Comparison of ENCODE assay signal across 17 mouse cellular contexts in the genomic region with DNA sequence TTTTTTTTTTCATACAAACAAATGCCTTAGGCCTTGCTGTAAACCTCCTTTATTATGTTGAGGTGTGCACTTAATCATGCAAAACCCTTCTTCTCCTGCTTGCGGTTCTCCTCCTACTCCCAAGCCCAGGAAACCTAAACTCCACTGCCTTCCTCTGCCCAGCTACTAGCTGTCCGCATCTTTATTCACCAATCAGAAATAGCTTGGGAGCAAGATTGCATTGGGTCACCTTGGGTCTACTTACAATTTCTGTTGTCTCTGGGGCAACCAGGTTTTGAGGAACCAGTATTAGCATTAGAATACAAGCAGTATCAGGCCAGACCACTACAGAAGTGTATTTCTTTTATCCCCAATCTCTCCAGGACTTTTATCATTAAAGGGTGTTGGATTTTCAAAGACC. TPM values are rescaled to one million over a fixed set of nuclear protein-coding genes. Genes with fewer than 3 reads are reported as not detected.
A peak's percentile ranks its signal among the peaks of the same experiment; 100 is the strongest.
DNase-seq lines count a peak whose midpoint lies in the region; TF ChIP-seq lines count a peak whose summit lies in the region.
"Had no signal": no experiment of that assay in that cellular context is flagged by ENCODE, and none has a peak within 500 bp of the region (broad histone marks: within the 10 kb centered on the region; RNA-seq: fewer than 3 reads in every experiment).

No protein-coding gene starts in this region.

- no peak for TF ChIP-seq EP300 in ES-Bruce4 (IDR thresholded peaks at IDR 0.05; ENCODE audit: insufficient read depth, low read depth, low read length)

- TF ChIP-seq POLR2A in ES-Bruce4 (IDR thresholded peaks at IDR 0.05; ENCODE audit: insufficient read depth, low read length), result no peak

- H3K27me3 ChIP-seq in ES-Bruce4 (ENCODE audit: control insufficient read depth, insufficient read depth, low read length, poor library complexity, severe bottlenecking), result no peaks in the 10 kb centered on the region
- no peaks in the 10 kb centered on the region for H3K27me3 ChIP-seq in forebrain, embryonic 10.5 days (ENCODE audit: poor library complexity, severe bottlenecking)
- H3K27me3 ChIP-seq: embryonic facial prominence, embryonic 12.5 days; forebrain, embryonic 12.5 days; Patski had no signal

- TF ChIP-seq CTCF in ES-Bruce4 (IDR thresholded peaks at IDR 0.05; ENCODE audit: low read depth, low read length), result no peak

- no peak overlapping the region for H3K9ac ChIP-seq in ES-Bruce4 (ENCODE audit: low read depth, poor library complexity, severe bottlenecking)
- H3K9ac ChIP-seq: embryonic facial prominence, embryonic 12.5 days; forebrain, embryonic 12.5 days had no signal

- H3K9me3 ChIP-seq in ES-Bruce4 (replicated peaks; ENCODE audit: control insufficient read depth, insufficient read depth, low read length, poor library complexity, severe bottlenecking), result no peaks in the 10 kb centered on the region
- no peaks in the 10 kb centered on the region for H3K9me3 ChIP-seq in forebrain, embryonic 10.5 days
- H3K9me3 ChIP-seq: embryonic facial prominence, embryonic 10.5 days; embryonic facial prominence, embryonic 12.5 days; forebrain, embryonic 12.5 days had no signal

- no peaks in the 10 kb centered on the region for H3K36me3 ChIP-seq in ES-Bruce4 (ENCODE audit: control insufficient read depth, insufficient read depth, low read length, poor library complexity, severe bottlenecking)
- no peaks in the 10 kb centered on the region for H3K36me3 ChIP-seq in forebrain, embryonic 10.5 days (replicated peaks)
- H3K36me3 ChIP-seq: embryonic facial prominence, embryonic 10.5 days; embryonic facial prominence, embryonic 12.5 days; forebrain, embryonic 12.5 days had no signal

- DNase-seq in ES-CJ7 (ENCODE audit: low read depth, low spot score) (peak; percentile 89), ZHBTc4 (ENCODE audit: low read depth, low spot score) (peak; percentile 75)
- DNase-seq in forebrain, embryonic 10.5 days (ENCODE audit: extremely low spot score, low spot score), result no peak
- no peak for DNase-seq in kidney, postnatal 10 days
- DNase-seq: adrenal gland, adult 8-10 months; adrenal gland, postnatal 14 days; adrenal gland, postnatal 36 days; cerebellum, adult 11-12 months; cerebellum, adult 2 months; cerebellum, adult 9-10 months; cerebellum, postnatal 10 days; cerebellum, postnatal 25 days had no signal

- 88% methylated on average over 2 of the region's 2 CpGs for WGBS in forebrain, embryonic 10.5 days

- H3K27ac ChIP-seq in ES-Bruce4 (ENCODE audit: insufficient read depth, low read length), result peak overlapping the region; percentile 54; the same call in 1 of the 2 replicates
- no peak overlapping the region for H3K27ac ChIP-seq in forebrain, embryonic 10.5 days
- H3K27ac ChIP-seq: embryonic facial prominence, embryonic 10.5 days; embryonic facial prominence, embryonic 12.5 days; forebrain, embryonic 12.5 days had no signal

- H3K4me3 ChIP-seq in ES-Bruce4 (ENCODE audit: low read depth, low read length), result no peak overlapping the region
- no peak overlapping the region for H3K4me3 ChIP-seq in forebrain, embryonic 10.5 days
- H3K4me3 ChIP-seq: embryonic facial prominence, embryonic 10.5 days; embryonic facial prominence, embryonic 12.5 days; forebrain, embryonic 12.5 days had no signal

- no peaks in the 10 kb centered on the region for H3K4me1 ChIP-seq in ES-Bruce4 (ENCODE audit: control insufficient read depth, insufficient read depth, low read length)
- H3K4me1 ChIP-seq in forebrain, embryonic 10.5 days, result no peaks in the 10 kb centered on the region
- H3K4me1 ChIP-seq: embryonic facial prominence, embryonic 10.5 days; embryonic facial prominence, embryonic 12.5 days; forebrain, embryonic 12.5 days had no signal

RNA-seq across cellular contexts. Expression of gene Degs2, which starts 32.3 kb away (rescaled TPM):
- polyA plus RNA-seq in ES-Bruce4 (2011; ENCODE audit: insufficient read depth, insufficient read length, low read depth, missing spikeins), result not detected in 2 replicates
- polyA plus RNA-seq in forebrain, embryonic 10.5 days (2016; fragmentation: Nextera tagmentation; extraction: Ambion mirVana), result 1.1 and 1.7 TPM in 2 replicates

RNA-seq across cellular contexts. Expression of gene Yy1, which starts 58.4 kb away (rescaled TPM):
- polyA plus RNA-seq in ES-Bruce4 (2011; ENCODE audit: insufficient read depth, insufficient read length, low read depth, missing spikeins), result 121 and 124 TPM in 2 replicates
- 15.1 and 15.4 TPM in 2 replicates for polyA plus RNA-seq in forebrain, embryonic 10.5 days (2016; fragmentation: Nextera tagmentation; extraction: Ambion mirVana)

Comparison
In these comparisons a context has a peak if more than half of its experiments do, and no peak if none do; other contexts are left out.
1. DNase-seq: peak in ES-CJ7 (single experiment) and ZHBTc4 (single experiment); none in forebrain, embryonic 10.5 days (single experiment) and kidney, postnatal 10 days (single experiment).